Mouse (Mus musculus): ENCODE measurements at regions not wholly inside any gene's neighbourhood (a gene's known extent, or its start where the extent isn't known, plus 50 kb on each side); places are given as distances from the start of the nearest gene placed in this dataset.

GRCm38 (mm10) chr4:89034822-89035221 lies 102.1 kb upstream of the Mtap start:
- Histone ChIP-seq H3K36me3 (ENCODE audit: control insufficient read depth, insufficient read depth) (no peaks in the 10 kb centered on the region), H3K9me3 (replicated peaks; ENCODE audit: control insufficient read depth, low read length) (no peaks in the 10 kb centered on the region), H3K27me3 (ENCODE audit: control insufficient read depth, insufficient read depth, low read length) (no peaks in the 10 kb centered on the region), H3K27ac (ENCODE audit: low read length) (no peak overlapping the region), H3K4me1 (ENCODE audit: control insufficient read depth, insufficient read depth, low read length) (peaks cover 4% of the 10 kb centered on the region; the same call in 1 of the 2 replicates), H3K9ac (ENCODE audit: low read length) (no peak overlapping the region), H3K4me2 (ENCODE audit: low read depth, low read length) (no peak overlapping the region), H3K4me3 (ENCODE audit: low read length) (no peak overlapping the region)
- 71% methylated on average over 2 of the region's 2 CpGs for WGBS
- no peak for ATAC-seq (replicated peaks; ENCODE audit: extremely low read depth, insufficient read depth, low FRiP score)

GRCm38 (mm10) chr4:89034299-89034698 lies 102.6 kb upstream of the Mtap start:
- no peak for ATAC-seq (replicated peaks; ENCODE audit: extremely low read depth, insufficient read depth, low FRiP score)
- no peaks in the 10 kb centered on the region for H3K9me3 ChIP-seq (replicated peaks; ENCODE audit: control insufficient read depth, low read length)
- H3K4me3 ChIP-seq (ENCODE audit: low read length): no peak overlapping the region
- no peak overlapping the region for H3K9ac ChIP-seq (ENCODE audit: low read length)
- no peaks in the 10 kb centered on the region for H3K27me3 ChIP-seq (ENCODE audit: control insufficient read depth, insufficient read depth, low read length)
- no peaks in the 10 kb centered on the region for H3K36me3 ChIP-seq (ENCODE audit: control insufficient read depth, insufficient read depth)
- H3K4me1 ChIP-seq (ENCODE audit: control insufficient read depth, insufficient read depth, low read length): peaks cover 4% of the 10 kb centered on the region; the same call in 1 of the 2 replicates
- 50% methylated on average over 3 of the region's 3 CpGs for WGBS
- H3K4me2 ChIP-seq (ENCODE audit: low read depth, low read length): no peak overlapping the region
- no peak overlapping the region for H3K27ac ChIP-seq (ENCODE audit: low read length)

GRCm38 (mm10) chr4:89012681-89013353 lies 124.1 kb upstream of the Mtap start:
- H3K27me3 ChIP-seq (ENCODE audit: control insufficient read depth, insufficient read depth, low read length): no peaks in the 10 kb centered on the region
- H3K9ac ChIP-seq (ENCODE audit: low read length): no peak overlapping the region
- 17% methylated on average over 2 of the region's 2 CpGs for WGBS
- no peaks in the 10 kb centered on the region for H3K9me3 ChIP-seq (replicated peaks; ENCODE audit: control insufficient read depth, low read length)
- no peak overlapping the region for H3K27ac ChIP-seq (ENCODE audit: low read length)
- H3K4me3 ChIP-seq (ENCODE audit: low read length): no peak overlapping the region
- H3K4me1 ChIP-seq (ENCODE audit: control insufficient read depth, insufficient read depth, low read length): peaks cover 5% of the 10 kb centered on the region
- no peak overlapping the region for H3K4me2 ChIP-seq (ENCODE audit: low read depth, low read length)
- no peaks in the 10 kb centered on the region for H3K36me3 ChIP-seq (ENCODE audit: control insufficient read depth, insufficient read depth)
- ATAC-seq (replicated peaks; ENCODE audit: extremely low read depth, insufficient read depth, low FRiP score): no peak

DNA sequence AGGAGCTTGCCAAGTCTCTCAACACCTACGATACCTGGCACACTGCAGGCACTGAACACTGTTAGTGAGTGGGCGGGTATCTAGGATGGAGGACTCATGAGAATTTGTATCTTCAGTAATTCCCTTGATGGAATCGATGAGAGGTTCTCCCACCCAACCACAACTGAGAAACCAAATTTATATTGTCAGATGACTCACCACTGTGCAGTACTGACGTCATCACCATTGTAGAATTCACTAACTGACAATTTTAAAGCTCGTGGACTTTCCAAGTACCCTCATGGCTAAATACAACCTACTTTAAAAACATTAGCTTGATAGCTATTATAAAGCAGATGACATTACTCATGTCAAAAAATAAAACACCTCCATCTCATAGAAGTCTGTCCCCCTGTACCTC lies 128.4 kb upstream of the Mtap start:
- H3K27me3 ChIP-seq (ENCODE audit: control insufficient read depth, insufficient read depth, low read length): no peaks in the 10 kb centered on the region
- H3K36me3 ChIP-seq (ENCODE audit: control insufficient read depth, insufficient read depth): no peaks in the 10 kb centered on the region
- H3K4me1 ChIP-seq (ENCODE audit: control insufficient read depth, insufficient read depth, low read length): peaks cover 5% of the 10 kb centered on the region
- H3K4me2 ChIP-seq (ENCODE audit: low read depth, low read length): no peak overlapping the region
- no peak overlapping the region for H3K27ac ChIP-seq (ENCODE audit: low read length)
- no peak for ATAC-seq (replicated peaks; ENCODE audit: extremely low read depth, insufficient read depth, low FRiP score)
- 66% methylated on average over 5 of the region's 5 CpGs for WGBS
- no peak overlapping the region for H3K9ac ChIP-seq (ENCODE audit: low read length)
- no peaks in the 10 kb centered on the region for H3K9me3 ChIP-seq (replicated peaks; ENCODE audit: control insufficient read depth, low read length)
- H3K4me3 ChIP-seq (ENCODE audit: low read length): no peak overlapping the region

DNA sequence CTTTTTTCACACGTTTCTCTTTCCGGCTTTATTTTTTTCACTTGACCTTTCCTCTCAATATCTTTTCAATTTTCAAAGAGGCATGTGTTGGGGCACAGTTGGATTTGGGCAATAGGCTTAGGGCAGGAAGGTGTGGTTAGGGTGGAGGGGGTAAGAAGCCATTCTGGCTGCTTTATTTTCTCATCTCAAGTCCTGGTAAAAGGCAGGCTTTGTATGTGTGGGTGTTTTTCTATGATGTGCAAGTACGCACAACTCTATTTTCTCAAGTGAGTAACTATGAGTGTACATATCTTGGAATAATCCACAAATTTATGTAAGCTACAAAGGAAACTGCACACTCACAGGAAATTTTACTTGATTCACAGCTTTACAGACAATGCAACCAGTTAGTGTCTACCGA lies 121.5 kb upstream of the Ifne start:
- 68% methylated on average over 4 of the region's 4 CpGs for WGBS
- no peaks in the 10 kb centered on the region for H3K27me3 ChIP-seq (ENCODE audit: control insufficient read depth, insufficient read depth, low read length)

GRCm38 (mm10) chr4:89000855-89001254 lies 120.9 kb upstream of the Ifne start:
- no peaks in the 10 kb centered on the region for H3K36me3 ChIP-seq (ENCODE audit: control insufficient read depth, insufficient read depth)
- WGBS: 71% methylated on average over 4 of the region's 4 CpGs
- H3K4me2 ChIP-seq (ENCODE audit: low read depth, low read length): no peak overlapping the region
- H3K27me3 ChIP-seq (ENCODE audit: control insufficient read depth, insufficient read depth, low read length): no peaks in the 10 kb centered on the region
- no peak for ATAC-seq (replicated peaks; ENCODE audit: extremely low read depth, insufficient read depth, low FRiP score)
- H3K27ac ChIP-seq (ENCODE audit: low read length): no peak overlapping the region
- no peaks in the 10 kb centered on the region for H3K4me1 ChIP-seq (ENCODE audit: control insufficient read depth, insufficient read depth, low read length)
- H3K9me3 ChIP-seq (replicated peaks; ENCODE audit: control insufficient read depth, low read length): no peaks in the 10 kb centered on the region
- H3K9ac ChIP-seq (ENCODE audit: low read length): no peak overlapping the region
- H3K4me3 ChIP-seq (ENCODE audit: low read length): no peak overlapping the region

More for the DNA sequence above, 121.5 kb upstream of the Ifne start:
- Histone ChIP-seq H3K27ac (ENCODE audit: low read length) (no peak overlapping the region), H3K9me3 (replicated peaks; ENCODE audit: control insufficient read depth, low read length) (no peaks in the 10 kb centered on the region), H3K4me1 (ENCODE audit: control insufficient read depth, insufficient read depth, low read length) (no peaks in the 10 kb centered on the region), H3K4me2 (ENCODE audit: low read depth, low read length) (no peak overlapping the region), H3K36me3 (ENCODE audit: control insufficient read depth, insufficient read depth) (no peaks in the 10 kb centered on the region), H3K9ac (ENCODE audit: low read length) (no peak overlapping the region), H3K4me3 (ENCODE audit: low read length) (no peak overlapping the region)
- no peak for ATAC-seq (replicated peaks; ENCODE audit: extremely low read depth, insufficient read depth, low FRiP score)

GRCm38 (mm10) chr4:89000200-89000599 lies 120.2 kb upstream of the Ifne start:
- no peaks in the 10 kb centered on the region for H3K9me3 ChIP-seq (replicated peaks; ENCODE audit: control insufficient read depth, low read length)
- 82% methylated on average over 6 of the region's 6 CpGs for WGBS

GRCm38 (mm10) chr4:88998286-88998685 lies 118.3 kb upstream of the Ifne start:
- Histone ChIP-seq H3K4me1 (ENCODE audit: control insufficient read depth, insufficient read depth, low read length) (no peaks in the 10 kb centered on the region), H3K36me3 (ENCODE audit: control insufficient read depth, insufficient read depth) (no peaks in the 10 kb centered on the region), H3K9ac (ENCODE audit: low read length) (no peak overlapping the region), H3K27ac (ENCODE audit: low read length) (no peak overlapping the region), H3K4me3 (ENCODE audit: low read length) (no peak overlapping the region), H3K4me2 (ENCODE audit: low read depth, low read length) (no peak overlapping the region), H3K27me3 (ENCODE audit: control insufficient read depth, insufficient read depth, low read length) (no peaks in the 10 kb centered on the region), H3K9me3 (replicated peaks; ENCODE audit: control insufficient read depth, low read length) (no peaks in the 10 kb centered on the region)
- ATAC-seq (replicated peaks; ENCODE audit: extremely low read depth, insufficient read depth, low FRiP score): no peak
- WGBS: 86% methylated on average over 5 of the region's 5 CpGs

More at GRCm38 (mm10) chr4:89000200-89000599, 120.2 kb upstream of the Ifne start:
- no peak overlapping the region for H3K4me3 ChIP-seq (ENCODE audit: low read length)
- no peak overlapping the region for H3K9ac ChIP-seq (ENCODE audit: low read length)
- ATAC-seq (replicated peaks; ENCODE audit: extremely low read depth, insufficient read depth, low FRiP score): no peak
- no peak overlapping the region for H3K27ac ChIP-seq (ENCODE audit: low read length)
- no peaks in the 10 kb centered on the region for H3K27me3 ChIP-seq (ENCODE audit: control insufficient read depth, insufficient read depth, low read length)
- H3K36me3 ChIP-seq (ENCODE audit: control insufficient read depth, insufficient read depth): no peaks in the 10 kb centered on the region
- H3K4me1 ChIP-seq (ENCODE audit: control insufficient read depth, insufficient read depth, low read length): no peaks in the 10 kb centered on the region
- H3K4me2 ChIP-seq (ENCODE audit: low read depth, low read length): no peak overlapping the region

GRCm38 (mm10) chr4:88995129-88995919 lies 115.3 kb upstream of the Ifne start:
- Histone ChIP-seq H3K4me2 (ENCODE audit: low read depth, low read length) (no peak overlapping the region), H3K27ac (ENCODE audit: low read length) (no peak overlapping the region), H3K36me3 (ENCODE audit: control insufficient read depth, insufficient read depth) (no peaks in the 10 kb centered on the region), H3K4me3 (ENCODE audit: low read length) (no peak overlapping the region), H3K4me1 (ENCODE audit: control insufficient read depth, insufficient read depth, low read length) (no peaks in the 10 kb centered on the region), H3K9ac (ENCODE audit: low read length) (no peak overlapping the region), H3K27me3 (ENCODE audit: control insufficient read depth, insufficient read depth, low read length) (no peaks in the 10 kb centered on the region), H3K9me3 (replicated peaks; ENCODE audit: control insufficient read depth, low read length) (no peaks in the 10 kb centered on the region)
- no peak for ATAC-seq (replicated peaks; ENCODE audit: extremely low read depth, insufficient read depth, low FRiP score)
- WGBS: 73% methylated on average over 5 of the region's 5 CpGs
